Mouse (Mus musculus) adrenal gland, postnatal 25 days (tissue): Measurements from ENCODE around the gene Gadl1. TPM values are rescaled to one million over a fixed set of nuclear protein-coding genes. Genes with fewer than 3 reads are reported as not detected.

Experiments used
- DNase-seq: peaks from one replicate; pipeline ENCODE4 v3.0.0; 2021; ENCODE audit warnings: mixed read lengths
- total RNA-seq: library from RNA; stranded (reverse); gene quantifications from 2 replicates; pipeline ENCODE4 v1.2.3, GENCODE M21; 2021

The Gadl1 gene
- total RNA-seq, 1 experiment from 2014 or later, result 0.24 TPM

GRCm38 (mm10) chr9:116087880-116088279, 178.6 kb downstream of the Gadl1 start:
- peak; percentile 53 for DNase-seq

- peak; percentile 19 for DNase-seq
Observed at GRCm38 (mm10) chr9:116088912-116089311, 179.7 kb downstream of the Gadl1 start.

- no peak for DNase-seq
Observed at GRCm38 (mm10) chr9:116090296-116090695, 181.0 kb downstream of the Gadl1 start.

GRCm38 (mm10) chr9:116091101-116091841, 182.0 kb downstream of the Gadl1 start:
- DNase-seq, result no peak

- peak; percentile 82 for DNase-seq
Observed at GRCm38 (mm10) chr9:116091921-116092320, 182.7 kb downstream of the Gadl1 start.

GRCm38 (mm10) chr9:116098724-116099595, 189.7 kb downstream of the Gadl1 start:
- DNase-seq, result peak; percentile 52

GRCm38 (mm10) chr9:116099596-116099993, 190.3 kb downstream of the Gadl1 start:
- no peak for DNase-seq

GRCm38 (mm10) chr9:116100015-116100414, 190.8 kb downstream of the Gadl1 start:
- no peak for DNase-seq

GRCm38 (mm10) chr9:116101842-116102241, 192.6 kb downstream of the Gadl1 start:
- no peak for DNase-seq

- DNase-seq, result no peak
Observed at GRCm38 (mm10) chr9:116104770-116105169, 195.5 kb downstream of the Gadl1 start.

GRCm38 (mm10) chr9:116108729-116109128, 199.5 kb downstream of the Gadl1 start:
- no peak for DNase-seq

GRCm38 (mm10) chr9:116111149-116111970, 202.1 kb downstream of the Gadl1 start:
- DNase-seq, result no peak

GRCm38 (mm10) chr9:116114339-116114738, 205.1 kb downstream of the Gadl1 start:
- peak; percentile 15 for DNase-seq

- DNase-seq, result no peak
Observed at GRCm38 (mm10) chr9:116115875-116116274, 206.6 kb downstream of the Gadl1 start.

- no peak for DNase-seq
Observed at GRCm38 (mm10) chr9:116118332-116118872, 209.1 kb downstream of the Gadl1 start.

GRCm38 (mm10) chr9:116119990-116120389, 210.7 kb downstream of the Gadl1 start:
- DNase-seq, result no peak

- no peak for DNase-seq
Observed at GRCm38 (mm10) chr9:116121472-116121871, 212.2 kb downstream of the Gadl1 start.

- no peak for DNase-seq
Observed at GRCm38 (mm10) chr9:116122544-116122943, 213.3 kb downstream of the Gadl1 start.

GRCm38 (mm10) chr9:116122969-116123589, 213.8 kb downstream of the Gadl1 start:
- no peak for DNase-seq
